Mouse (Mus musculus): Measurements from ENCODE around the gene Dclk1. TPM values are rescaled to one million over a fixed set of nuclear protein-coding genes. Genes with fewer than 3 reads are reported as not detected.

Dclk1 gene
- polyA plus RNA-seq, 1 experiment, result 3.4 TPM

- Histone ChIP-seq H3K27me3 (ENCODE audit: control insufficient read depth, insufficient read depth, low read length) (no peaks in the 10 kb centered on the region), H3K4me3 (ENCODE audit: control insufficient read depth, low read depth, low read length) (no peak overlapping the region), H3K36me3 (ENCODE audit: control insufficient read depth, insufficient read depth, low read length) (no peaks in the 10 kb centered on the region), H3K27ac (ENCODE audit: control insufficient read depth, insufficient read depth, low read depth, low read length) (no peak overlapping the region), H3K4me1 (ENCODE audit: control insufficient read depth, insufficient read depth, low read length) (no peaks in the 10 kb centered on the region)
- TF ChIP-seq POLR2A (IDR thresholded peaks at IDR 0.05; ENCODE audit: control insufficient read depth, low read depth, low read length) (no peak), CTCF (IDR thresholded peaks at IDR 0.05; ENCODE audit: control insufficient read depth, insufficient read depth, insufficient replicate concordance, low read depth, low read length) (no peak)
Measured at GRCm38 (mm10) chr3:55499298-55499697, 257.1 kb downstream of the Dclk1 start.

GRCm38 (mm10) chr3:55510198-55510597, 268.0 kb downstream of the Dclk1 start:
- TF ChIP-seq POLR2A (IDR thresholded peaks at IDR 0.05; ENCODE audit: control insufficient read depth, low read depth, low read length), result no peak
- TF ChIP-seq CTCF (IDR thresholded peaks at IDR 0.05; ENCODE audit: control insufficient read depth, insufficient read depth, insufficient replicate concordance, low read depth, low read length), result no peak
- Histone ChIP-seq H3K36me3 (ENCODE audit: control insufficient read depth, insufficient read depth, low read length) (no peaks in the 10 kb centered on the region), H3K27ac (ENCODE audit: control insufficient read depth, insufficient read depth, low read depth, low read length) (no peak overlapping the region), H3K4me3 (ENCODE audit: control insufficient read depth, low read depth, low read length) (no peak overlapping the region), H3K4me1 (ENCODE audit: control insufficient read depth, insufficient read depth, low read length) (no peaks in the 10 kb centered on the region), H3K27me3 (ENCODE audit: control insufficient read depth, insufficient read depth, low read length) (no peaks in the 10 kb centered on the region)

GRCm38 (mm10) chr3:55511658-55512057, 269.5 kb downstream of the Dclk1 start:
- Histone ChIP-seq H3K36me3 (ENCODE audit: control insufficient read depth, insufficient read depth, low read length) (no peaks in the 10 kb centered on the region), H3K27me3 (ENCODE audit: control insufficient read depth, insufficient read depth, low read length) (no peaks in the 10 kb centered on the region), H3K4me3 (ENCODE audit: control insufficient read depth, low read depth, low read length) (no peak overlapping the region), H3K27ac (ENCODE audit: control insufficient read depth, insufficient read depth, low read depth, low read length) (no peak overlapping the region), H3K4me1 (ENCODE audit: control insufficient read depth, insufficient read depth, low read length) (peaks cover 2% of the 10 kb centered on the region; the same call in 1 of the 2 replicates)
- no peak for TF ChIP-seq POLR2A (IDR thresholded peaks at IDR 0.05; ENCODE audit: control insufficient read depth, low read depth, low read length)
- no peak for TF ChIP-seq CTCF (IDR thresholded peaks at IDR 0.05; ENCODE audit: control insufficient read depth, insufficient read depth, insufficient replicate concordance, low read depth, low read length)

DNA sequence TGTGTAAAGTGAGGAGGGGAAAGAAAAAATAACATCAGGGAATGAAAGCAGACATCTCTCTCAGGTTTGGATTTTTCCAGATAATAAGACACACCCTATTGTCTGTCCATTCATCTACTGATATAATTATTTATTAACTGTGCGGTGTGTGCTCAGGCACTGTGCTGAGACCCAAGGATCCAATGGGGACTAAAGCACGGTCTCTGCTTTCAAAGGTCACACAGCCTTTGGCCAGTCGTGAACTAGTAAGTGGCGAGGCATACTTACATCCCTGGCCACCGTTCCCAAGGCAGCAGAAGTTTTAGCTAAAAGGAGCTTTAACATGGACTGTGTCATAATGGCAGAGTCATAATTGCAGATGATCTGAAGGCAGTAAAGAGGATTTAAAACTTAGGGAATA, 273.8 kb downstream of the Dclk1 start:
- no peaks in the 10 kb centered on the region for H3K27me3 ChIP-seq (ENCODE audit: control insufficient read depth, insufficient read depth, low read length)
- TF ChIP-seq CTCF (IDR thresholded peaks at IDR 0.05; ENCODE audit: control insufficient read depth, insufficient read depth, insufficient replicate concordance, low read depth, low read length), result no peak
- TF ChIP-seq POLR2A (IDR thresholded peaks at IDR 0.05; ENCODE audit: control insufficient read depth, low read depth, low read length), result no peak
- H3K4me1 ChIP-seq (ENCODE audit: control insufficient read depth, insufficient read depth, low read length), result peaks cover 5% of the 10 kb centered on the region; the same call in 1 of the 2 replicates
- H3K27ac ChIP-seq (ENCODE audit: control insufficient read depth, insufficient read depth, low read depth, low read length), result no peak overlapping the region
- no peak overlapping the region for H3K4me3 ChIP-seq (ENCODE audit: control insufficient read depth, low read depth, low read length)
- H3K36me3 ChIP-seq (ENCODE audit: control insufficient read depth, insufficient read depth, low read length), result no peaks in the 10 kb centered on the region

- Histone ChIP-seq H3K36me3 (ENCODE audit: control insufficient read depth, insufficient read depth, low read length) (no peaks in the 10 kb centered on the region), H3K4me3 (ENCODE audit: control insufficient read depth, low read depth, low read length) (peak overlapping the region; percentile 84), H3K4me1 (ENCODE audit: control insufficient read depth, insufficient read depth, low read length) (peaks cover 5% of the 10 kb centered on the region; the same call in 1 of the 2 replicates)
Measured at GRCm38 (mm10) chr3:55517454-55518014, 275.4 kb downstream of the Dclk1 start.

GRCm38 (mm10) chr3:55520240-55521180, 278.3 kb downstream of the Dclk1 start:
- H3K4me3 ChIP-seq (ENCODE audit: control insufficient read depth, low read depth, low read length), result no peak overlapping the region
- H3K4me1 ChIP-seq (ENCODE audit: control insufficient read depth, insufficient read depth, low read length), result peaks cover 5% of the 10 kb centered on the region; the same call in 1 of the 2 replicates
- H3K36me3 ChIP-seq (ENCODE audit: control insufficient read depth, insufficient read depth, low read length), result no peaks in the 10 kb centered on the region
- peak; percentile 50; the same call in 1 of the 2 replicates for TF ChIP-seq CTCF (IDR thresholded peaks at IDR 0.05; ENCODE audit: control insufficient read depth, insufficient read depth, insufficient replicate concordance, low read depth, low read length)
- no peak for TF ChIP-seq POLR2A (IDR thresholded peaks at IDR 0.05; ENCODE audit: control insufficient read depth, low read depth, low read length)
- no peak overlapping the region for H3K27ac ChIP-seq (ENCODE audit: control insufficient read depth, insufficient read depth, low read depth, low read length)
- H3K27me3 ChIP-seq (ENCODE audit: control insufficient read depth, insufficient read depth, low read length), result no peaks in the 10 kb centered on the region

More at GRCm38 (mm10) chr3:55517454-55518014, 275.4 kb downstream of the Dclk1 start:
- Histone ChIP-seq H3K27ac (ENCODE audit: control insufficient read depth, insufficient read depth, low read depth, low read length) (peak overlapping the region; percentile 23; the same call in 1 of the 2 replicates), H3K27me3 (ENCODE audit: control insufficient read depth, insufficient read depth, low read length) (no peaks in the 10 kb centered on the region)
- TF ChIP-seq POLR2A (IDR thresholded peaks at IDR 0.05; ENCODE audit: control insufficient read depth, low read depth, low read length), result peak; percentile 25; the same call in 1 of the 2 replicates
- no peak for TF ChIP-seq CTCF (IDR thresholded peaks at IDR 0.05; ENCODE audit: control insufficient read depth, insufficient read depth, insufficient replicate concordance, low read depth, low read length)

DNA sequence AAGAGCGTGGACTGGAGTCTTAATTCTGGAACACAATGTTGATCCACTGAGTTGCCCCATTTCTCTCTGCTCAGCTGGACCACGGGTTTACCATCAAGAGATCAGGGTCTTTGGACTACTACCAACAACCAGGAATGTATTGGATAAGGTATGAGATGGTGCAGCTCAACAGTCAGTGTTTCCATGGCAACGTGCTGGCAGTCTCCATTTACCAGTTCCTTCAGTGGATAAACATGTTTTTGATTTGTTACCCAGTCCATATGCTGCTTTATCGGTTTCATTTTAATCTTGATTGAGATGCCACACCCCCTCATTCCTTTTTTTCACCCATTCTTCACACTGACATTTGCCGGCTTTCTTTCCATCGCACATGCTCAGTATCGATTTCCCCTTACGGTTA, 279.6 kb downstream of the Dclk1 start:
- H3K4me1 ChIP-seq (ENCODE audit: control insufficient read depth, insufficient read depth, low read length), result peaks cover 2% of the 10 kb centered on the region; the same call in 1 of the 2 replicates

More for the DNA sequence above, 279.6 kb downstream of the Dclk1 start:
- no peak overlapping the region for H3K4me3 ChIP-seq (ENCODE audit: control insufficient read depth, low read depth, low read length)
- no peak overlapping the region for H3K27ac ChIP-seq (ENCODE audit: control insufficient read depth, insufficient read depth, low read depth, low read length)
- H3K36me3 ChIP-seq (ENCODE audit: control insufficient read depth, insufficient read depth, low read length), result no peaks in the 10 kb centered on the region
- TF ChIP-seq POLR2A (IDR thresholded peaks at IDR 0.05; ENCODE audit: control insufficient read depth, low read depth, low read length) (no peak), CTCF (IDR thresholded peaks at IDR 0.05; ENCODE audit: control insufficient read depth, insufficient read depth, insufficient replicate concordance, low read depth, low read length) (no peak)
- H3K27me3 ChIP-seq (ENCODE audit: control insufficient read depth, insufficient read depth, low read length), result no peaks in the 10 kb centered on the region
